Mouse (Mus musculus) embryonic facial prominence, embryonic 13.5 days (tissue): ENCODE measurements around the gene Med31. TPM values are rescaled to one million over a fixed set of nuclear protein-coding genes. Genes with fewer than 3 reads are reported as not detected.
A peak's percentile ranks its signal among the peaks of the same experiment; 100 is the strongest.

ENCODE experiments used
- ATAC-seq: fragments of 200-750 bp; cut with Nextera tagmentation; 2 replicates; pipeline ENCODE4 v1.8.0; 2017; ENCODE audit warnings: low read depth; ENCODE audit not compliant: insufficient number of reproducible peaks, insufficient read depth, low FRiP score, low TSS enrichment
- H3K27ac ChIP-seq: fragments of 300-500 bp; sonication (generic); 2 replicates; pipeline ENCODE4 v1.5.1; 2015; ENCODE audit warnings: moderate library complexity, mild to moderate bottlenecking, inconsistent platforms
- H3K27me3 ChIP-seq: fragments of 300-500 bp; sonication (generic); 2 replicates; pipeline ENCODE4 v1.6.1; 2015; ENCODE audit warnings: mild to moderate bottlenecking, inconsistent platforms
- H3K36me3 ChIP-seq: fragments of 300-500 bp; sonication (generic); 2 replicates; pipeline ENCODE4 v1.6.1; 2015; ENCODE audit warnings: mild to moderate bottlenecking, inconsistent platforms
- H3K4me1 ChIP-seq: fragments of 300-500 bp; sonication (generic); 2 replicates; pipeline ENCODE4 v1.6.1; 2015; ENCODE audit warnings: inconsistent platforms
- H3K4me2 ChIP-seq: fragments of 300-500 bp; sonication (generic); 2 replicates; pipeline ENCODE4 v1.6.1; 2015; ENCODE audit warnings: moderate library complexity, mild to moderate bottlenecking, inconsistent platforms
- H3K4me3 ChIP-seq: fragments of 300-500 bp; sonication (generic); 2 replicates; pipeline ENCODE4 v1.5.1; 2015; ENCODE audit warnings: mild to moderate bottlenecking, inconsistent platforms
- H3K9ac ChIP-seq: fragments of 300-500 bp; sonication (generic); 2 replicates; pipeline ENCODE4 v1.6.1; 2015; ENCODE audit warnings: mild to moderate bottlenecking, inconsistent platforms
- H3K9me3 ChIP-seq: fragments of 300-500 bp; sonication (generic); 2 replicates; pipeline ENCODE4 v1.6.1; 2016; ENCODE audit warnings: inconsistent platforms
- WGBS: fragments of 180-500 bp; shearing (Covaris S2); methylation state at CpG from one replicate; pipeline ENCODE4 v1.1.7; 2015; ENCODE audit warnings: mixed read lengths; 5-methylcytosine and 5-hydroxymethylcytosine counted together
- polyA plus RNA-seq: library from polyadenylated mRNA; unstranded; fragments of >200 nt; fragmentation: Nextera tagmentation; extraction: Ambion mirVana; gene quantifications from 2 replicates; pipeline ENCODE4 v1.2.1, GENCODE M21; 2015

Gene Med31
- polyA plus RNA-seq, result 50.3 and 55.3 TPM in 2 replicates

DNA sequence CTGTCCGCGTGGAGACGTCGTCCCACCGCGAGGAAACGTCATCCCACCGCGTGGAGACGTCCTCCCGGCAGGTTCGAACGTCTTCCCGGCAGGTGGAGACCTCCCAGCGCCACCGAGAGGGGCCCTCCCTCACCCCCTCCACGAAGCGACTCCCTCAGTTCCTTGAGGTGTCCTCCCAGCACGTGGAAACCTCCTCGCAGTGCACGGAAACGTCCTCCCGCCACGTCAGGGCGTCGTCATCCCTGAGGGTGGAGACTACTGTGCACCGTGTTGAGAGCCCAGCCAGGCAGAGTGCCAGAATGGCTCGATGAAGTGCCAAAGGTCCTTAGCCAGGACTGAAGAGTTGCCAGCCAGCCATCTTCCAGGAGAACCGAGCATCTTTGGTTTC is at the start of gene Med31:
Gene Med31, minus strand, starts transcription at position 183 of the 388 bp plus-strand sequence.
- peak; percentile 59 for ATAC-seq

DNA sequence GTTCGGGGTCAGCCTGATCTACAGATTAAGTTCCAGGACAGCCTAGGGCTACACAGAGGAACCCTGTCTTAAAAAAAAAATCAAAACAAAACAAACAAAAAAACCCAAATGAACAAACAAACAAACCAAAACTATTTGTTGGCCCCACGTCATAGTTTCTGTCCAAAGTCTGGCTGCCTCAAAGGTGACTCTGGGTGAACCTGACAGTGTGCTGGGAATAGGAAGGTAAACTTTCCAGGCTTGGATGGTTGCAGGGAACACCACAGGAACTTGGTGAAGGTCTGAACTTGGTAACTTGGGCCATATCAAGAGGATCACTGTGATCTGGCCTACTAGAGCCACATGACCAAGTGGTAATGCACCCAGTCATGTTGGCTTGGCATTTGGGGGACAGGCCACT is 41.0 kb upstream of the Med31 start:
- WGBS, result 74% methylated on average over 2 of the region's 2 CpGs
- no peaks in the 10 kb centered on the region for H3K27me3 ChIP-seq
- H3K9ac ChIP-seq, result no peak overlapping the region
- no peak overlapping the region for H3K27ac ChIP-seq
- H3K4me2 ChIP-seq, result no peak overlapping the region
- H3K4me1 ChIP-seq, result no peaks in the 10 kb centered on the region
- H3K9me3 ChIP-seq, result no peaks in the 10 kb centered on the region
- no peaks in the 10 kb centered on the region for H3K36me3 ChIP-seq
- no peak for ATAC-seq
- no peak overlapping the region for H3K4me3 ChIP-seq

More for the DNA sequence above, at the start of gene Med31:
- H3K9me3 ChIP-seq, result no peaks in the 10 kb centered on the region
- WGBS, result 3% methylated on average over 29 of the region's 29 CpGs
- peak within 1 kb of the TSS; percentile 68 for H3K27ac ChIP-seq
- peaks cover 29% of the 10 kb centered on the region for H3K36me3 ChIP-seq
- H3K4me2 ChIP-seq, result peak within 1 kb of the TSS; percentile 93
- H3K27me3 ChIP-seq, result no peaks in the 10 kb centered on the region
- peak within 1 kb of the TSS; percentile 84 for H3K9ac ChIP-seq
- H3K4me1 ChIP-seq, result peaks cover 21% of the 10 kb centered on the region
- peak within 1 kb of the TSS; percentile 63 for H3K4me3 ChIP-seq

DNA sequence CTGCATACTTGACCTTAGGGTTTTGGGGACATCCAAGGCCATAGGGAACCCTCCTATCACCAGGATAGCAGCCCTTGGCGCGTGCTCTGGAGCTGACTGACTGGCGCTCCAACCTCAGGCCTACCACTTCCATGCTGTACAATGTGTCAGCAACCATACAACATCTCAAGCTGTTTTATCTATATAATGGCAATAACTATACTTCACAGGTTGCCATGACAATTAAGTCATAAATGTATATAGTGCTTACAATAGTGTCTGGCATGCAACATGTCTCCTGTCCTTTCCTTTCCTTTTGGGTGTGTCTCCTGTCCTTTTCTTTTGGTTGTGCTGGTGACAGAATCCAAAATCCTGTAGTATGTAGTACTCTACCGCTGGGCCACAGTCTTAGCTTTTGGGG is 40.2 kb upstream of the Med31 start:
- no peak overlapping the region for H3K4me3 ChIP-seq
- WGBS, result 89% methylated on average over 4 of the region's 4 CpGs
- no peaks in the 10 kb centered on the region for H3K36me3 ChIP-seq
- no peak overlapping the region for H3K9ac ChIP-seq
- no peaks in the 10 kb centered on the region for H3K9me3 ChIP-seq
- no peak overlapping the region for H3K4me2 ChIP-seq
- no peak overlapping the region for H3K27ac ChIP-seq
- no peaks in the 10 kb centered on the region for H3K4me1 ChIP-seq
- H3K27me3 ChIP-seq, result 0 out of 2 replicates have a peak, but pooled peaks cover under 1% of the 10 kb centered on the region
- ATAC-seq, result no peak

DNA sequence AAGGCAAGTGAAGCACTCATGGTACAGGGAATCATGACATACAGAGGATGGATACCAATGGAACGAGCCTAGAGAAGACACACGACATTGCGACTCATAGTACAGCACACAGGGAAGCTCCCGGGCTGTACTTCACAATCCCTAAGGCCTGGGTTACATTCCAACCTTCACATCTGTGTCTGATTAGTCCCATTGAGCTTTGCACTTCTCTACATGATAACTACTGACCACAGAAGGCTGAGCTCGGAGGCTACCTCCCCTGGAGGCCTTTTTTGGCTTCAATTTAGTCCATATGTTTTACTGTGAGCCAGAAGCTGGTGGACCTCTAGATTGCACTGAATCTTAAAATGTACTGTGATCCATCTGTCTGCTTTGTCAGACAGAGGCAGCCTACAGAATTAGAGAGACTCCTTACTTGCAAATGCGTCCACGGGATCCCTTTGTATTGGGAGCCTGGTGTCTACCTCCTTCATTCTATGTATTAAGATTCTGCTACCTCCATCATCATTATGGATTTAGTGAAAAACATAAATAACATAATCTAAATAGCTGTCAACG is 29.9 kb upstream of the Med31 start:
- Histone ChIP-seq H3K4me3 (no peak overlapping the region), H3K9ac (no peak overlapping the region), H3K27me3 (0 out of 2 replicates have a peak, but pooled peaks cover 1% of the 10 kb centered on the region), H3K4me1 (peaks cover 7% of the 10 kb centered on the region; the same call in 1 of the 2 replicates), H3K4me2 (no peak overlapping the region), H3K36me3 (no peaks in the 10 kb centered on the region), H3K27ac (no peak overlapping the region), H3K9me3 (no peaks in the 10 kb centered on the region)
- 39% methylated on average over 8 of the region's 8 CpGs for WGBS
- no peak for ATAC-seq

DNA sequence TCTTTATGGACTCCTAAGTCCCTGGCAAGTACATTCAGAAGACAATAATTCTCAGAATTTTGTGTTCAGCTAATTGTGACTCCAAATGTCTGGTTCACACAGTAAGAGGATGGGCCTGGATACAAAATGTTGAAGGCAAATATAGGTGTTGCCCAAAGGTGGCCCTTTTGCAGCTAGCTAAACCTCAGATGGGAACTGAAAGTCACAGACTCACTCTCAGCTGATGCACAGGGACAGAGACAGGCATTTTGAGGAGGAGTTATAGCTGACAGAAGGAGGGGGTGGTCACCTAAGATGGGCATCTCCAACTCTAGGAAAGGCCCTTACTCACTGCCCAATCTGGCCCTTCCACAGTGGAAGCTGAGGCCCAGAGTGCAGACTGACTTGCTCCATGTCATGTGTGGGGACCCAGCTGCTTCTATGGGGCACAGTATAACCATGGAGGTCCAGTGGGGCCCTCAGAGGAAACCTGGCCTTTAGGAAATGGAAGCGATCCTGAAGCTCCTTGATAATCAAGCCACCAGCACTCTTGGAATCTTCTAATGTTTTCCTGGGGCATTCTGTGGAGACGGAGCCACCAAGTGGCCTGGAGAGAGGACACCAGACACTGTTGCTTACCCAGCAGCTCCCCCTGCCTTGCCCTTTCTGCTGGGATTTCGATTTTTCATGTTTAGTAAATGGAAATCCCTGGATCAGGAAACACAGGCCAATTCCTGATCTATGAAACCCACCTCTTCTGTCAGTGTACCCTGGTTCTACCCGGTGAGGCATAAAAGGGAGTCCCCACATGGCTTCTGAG is 24.9 kb upstream of the Med31 start:
- ATAC-seq, result no peak
- no peak overlapping the region for H3K4me2 ChIP-seq
- H3K36me3 ChIP-seq, result no peaks in the 10 kb centered on the region
- no peak overlapping the region for H3K27ac ChIP-seq
- no peaks in the 10 kb centered on the region for H3K27me3 ChIP-seq
- no peak overlapping the region for H3K4me3 ChIP-seq
- no peak overlapping the region for H3K9ac ChIP-seq
- 72% methylated on average over 4 of the region's 4 CpGs for WGBS
- no peaks in the 10 kb centered on the region for H3K9me3 ChIP-seq
- peaks cover 3% of the 10 kb centered on the region; the same call in 1 of the 2 replicates for H3K4me1 ChIP-seq

DNA sequence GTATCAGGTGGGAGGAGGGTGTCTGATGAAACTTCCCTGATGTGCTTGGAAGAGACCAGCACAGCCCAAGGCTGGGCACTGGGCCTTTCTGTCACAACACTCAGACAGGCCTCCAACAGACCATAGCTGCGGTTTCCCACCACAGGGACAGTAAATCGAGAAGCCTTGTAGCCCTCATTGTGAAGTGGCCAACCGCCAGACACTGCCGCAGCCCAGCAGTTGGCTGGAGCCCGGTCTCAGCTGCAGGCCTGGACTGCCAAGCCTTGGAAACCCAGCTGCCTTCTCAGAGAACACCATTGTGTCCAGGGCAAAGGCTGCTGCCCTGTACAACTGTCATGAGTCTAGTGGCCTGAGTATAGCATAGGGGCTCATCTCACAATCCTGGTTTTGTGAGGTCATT is 18.6 kb upstream of the Med31 start:
- Histone ChIP-seq H3K36me3 (no peaks in the 10 kb centered on the region), H3K4me1 (no peaks in the 10 kb centered on the region), H3K9ac (no peak overlapping the region), H3K27me3 (no peaks in the 10 kb centered on the region), H3K4me2 (no peak overlapping the region), H3K27ac (no peak overlapping the region), H3K9me3 (no peaks in the 10 kb centered on the region), H3K4me3 (no peak overlapping the region)
- ATAC-seq, result no peak
- 67% methylated on average over 5 of the region's 5 CpGs for WGBS

DNA sequence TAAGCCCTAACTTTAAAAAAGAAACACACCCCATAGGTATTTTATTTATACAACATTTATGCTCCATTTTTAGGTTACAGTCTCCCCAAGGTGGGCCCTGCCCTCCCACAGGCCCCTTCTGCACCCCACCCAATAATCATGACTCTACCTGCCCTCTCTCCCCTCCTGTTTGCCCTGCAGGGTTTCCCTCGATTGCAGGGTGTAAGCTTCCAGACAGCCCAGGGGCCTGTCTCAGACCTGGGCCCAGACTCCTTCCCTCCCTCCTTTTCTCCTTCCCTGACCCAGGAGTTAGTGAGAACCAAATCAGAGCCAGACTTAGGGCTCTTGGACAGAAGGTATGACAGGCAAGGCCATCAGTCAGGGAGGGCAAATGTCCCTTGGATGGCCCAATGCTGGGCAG is 17.6 kb upstream of the Med31 start:
- no peak overlapping the region for H3K27ac ChIP-seq
- 50% methylated on average over 1 of the region's 1 CpGs for WGBS
- no peak overlapping the region for H3K4me3 ChIP-seq
- H3K9me3 ChIP-seq, result no peaks in the 10 kb centered on the region
- no peak for ATAC-seq
- no peak overlapping the region for H3K4me2 ChIP-seq
- H3K36me3 ChIP-seq, result no peaks in the 10 kb centered on the region
- H3K27me3 ChIP-seq, result no peaks in the 10 kb centered on the region
- H3K9ac ChIP-seq, result no peak overlapping the region
- no peaks in the 10 kb centered on the region for H3K4me1 ChIP-seq

DNA sequence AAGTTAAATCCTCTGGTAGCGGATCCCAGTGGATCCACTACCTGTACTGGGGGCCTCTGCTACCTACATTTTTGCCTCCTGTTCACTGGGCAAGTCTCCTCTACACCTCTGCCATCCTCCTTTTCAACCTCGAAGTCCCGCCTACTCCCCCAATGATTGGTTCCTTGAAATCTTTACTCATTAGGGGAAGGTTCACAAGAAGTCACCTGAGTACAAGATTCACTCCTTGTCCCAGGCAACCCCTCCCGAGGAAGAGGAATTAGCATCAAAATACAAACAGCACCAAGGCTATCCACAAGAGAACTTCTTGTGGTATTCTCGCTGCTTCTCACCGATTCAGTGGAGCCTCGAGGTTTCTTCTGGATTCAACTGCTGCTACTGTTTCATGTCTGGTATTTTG is 16.7 kb upstream of the Med31 start:
- no peak for ATAC-seq
- Histone ChIP-seq H3K4me2 (no peak overlapping the region), H3K27me3 (no peaks in the 10 kb centered on the region), H3K36me3 (no peaks in the 10 kb centered on the region), H3K9ac (no peak overlapping the region), H3K27ac (no peak overlapping the region), H3K4me3 (no peak overlapping the region), H3K9me3 (no peaks in the 10 kb centered on the region), H3K4me1 (no peaks in the 10 kb centered on the region)
- 87% methylated on average over 7 of the region's 7 CpGs for WGBS

DNA sequence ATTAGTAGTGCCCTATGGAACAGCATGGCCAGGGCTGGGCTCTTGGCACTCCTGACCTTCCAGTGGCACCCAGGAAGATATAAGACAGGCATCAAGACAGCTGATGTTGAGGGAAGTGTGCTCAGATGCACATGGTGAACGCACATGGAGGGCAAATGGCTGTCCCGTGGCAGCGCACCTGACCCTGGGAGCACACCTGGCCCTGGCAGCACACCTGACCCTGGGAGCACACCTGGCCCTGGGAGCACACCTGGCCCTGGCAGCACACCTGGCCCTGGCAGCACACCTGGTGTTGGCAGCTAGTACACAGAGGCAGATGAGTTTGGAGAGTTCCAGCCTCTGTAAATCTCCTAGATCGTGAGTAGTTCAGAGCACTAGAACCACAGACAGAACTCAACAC is 13.1 kb upstream of the Med31 start:
- Histone ChIP-seq H3K27ac (no peak overlapping the region), H3K27me3 (no peaks in the 10 kb centered on the region), H3K9me3 (no peaks in the 10 kb centered on the region), H3K4me2 (no peak overlapping the region), H3K9ac (no peak overlapping the region), H3K4me3 (no peak overlapping the region), H3K36me3 (no peaks in the 10 kb centered on the region), H3K4me1 (peaks cover 8% of the 10 kb centered on the region; the same call in 1 of the 2 replicates)
- WGBS, result 93% methylated on average over 4 of the region's 4 CpGs
- ATAC-seq, result no peak

DNA sequence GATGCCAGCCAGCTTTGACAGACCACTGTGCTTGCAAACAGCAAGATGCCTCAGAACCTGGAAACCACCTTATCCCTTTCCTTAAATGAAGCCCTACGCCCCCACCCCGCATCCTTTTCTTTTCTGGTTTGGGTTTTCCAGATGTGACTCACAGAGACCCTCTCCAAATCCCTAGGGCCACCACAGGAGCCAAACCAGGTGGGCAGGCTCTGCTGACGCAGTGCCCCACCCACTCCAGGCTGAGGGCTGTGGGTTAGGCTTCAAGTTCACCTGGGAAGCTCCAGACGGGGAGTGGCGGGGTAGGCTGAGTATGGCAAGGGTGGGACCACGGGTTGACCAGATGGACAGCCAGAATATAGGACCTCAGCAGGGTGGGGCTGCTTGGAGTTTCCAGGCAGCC is 11.5 kb upstream of the Med31 start:
- no peak overlapping the region for H3K9ac ChIP-seq
- H3K4me3 ChIP-seq, result no peak overlapping the region
- WGBS, result 85% methylated on average over 6 of the region's 6 CpGs
- peaks cover 8% of the 10 kb centered on the region; the same call in 1 of the 2 replicates for H3K4me1 ChIP-seq
- no peaks in the 10 kb centered on the region for H3K27me3 ChIP-seq
- no peaks in the 10 kb centered on the region for H3K36me3 ChIP-seq
- ATAC-seq, result no peak
- no peak overlapping the region for H3K27ac ChIP-seq
- no peaks in the 10 kb centered on the region for H3K9me3 ChIP-seq
- H3K4me2 ChIP-seq, result no peak overlapping the region

DNA sequence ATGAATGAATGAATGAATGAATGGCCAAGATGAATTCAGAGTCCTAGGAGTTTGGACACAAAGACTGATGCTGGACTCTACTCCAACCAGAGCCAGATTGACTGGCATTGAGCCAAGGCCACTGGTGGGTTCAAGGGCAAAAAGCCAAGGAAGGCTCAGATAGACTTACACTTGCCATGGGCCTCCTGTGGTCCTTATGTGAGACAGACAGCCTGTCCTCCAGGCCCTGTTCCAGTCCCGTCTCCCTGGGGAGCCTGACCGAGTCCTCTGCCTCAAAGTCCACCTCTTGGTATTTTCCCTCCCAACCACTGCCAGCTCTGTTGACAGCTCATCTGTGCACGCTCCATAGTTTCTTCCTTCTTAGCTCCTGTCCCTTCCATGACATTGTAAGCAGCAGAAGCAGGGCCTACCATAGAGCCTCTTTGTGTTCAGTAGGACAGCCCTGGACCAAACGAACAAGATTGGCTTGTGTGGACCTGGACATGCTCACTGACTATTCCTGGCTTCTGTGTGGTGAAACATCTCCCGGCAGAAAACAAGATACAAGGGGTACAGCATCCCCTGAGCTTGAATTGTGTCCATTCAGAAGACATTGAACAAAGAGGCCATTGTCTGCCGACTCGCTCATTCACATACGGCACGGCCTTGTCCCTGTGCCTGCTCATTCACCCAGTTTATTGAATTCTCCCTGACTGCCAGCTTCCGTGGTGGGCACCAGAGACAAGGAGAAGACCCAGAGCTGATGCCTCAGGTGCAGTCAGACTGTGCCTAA is 10.8 kb upstream of the Med31 start:
- no peak overlapping the region for H3K4me2 ChIP-seq
- H3K4me3 ChIP-seq, result no peak overlapping the region
- no peak overlapping the region for H3K27ac ChIP-seq
- H3K9ac ChIP-seq, result no peak overlapping the region
- no peaks in the 10 kb centered on the region for H3K27me3 ChIP-seq
- H3K9me3 ChIP-seq, result no peaks in the 10 kb centered on the region
- ATAC-seq, result no peak
- no peaks in the 10 kb centered on the region for H3K36me3 ChIP-seq
- whole genome bisulfite sequencing, result 38% methylated on average over 10 of the region's 10 CpGs
- peaks cover 8% of the 10 kb centered on the region; the same call in 1 of the 2 replicates for H3K4me1 ChIP-seq
